Mouse (Mus musculus): ENCODE data around the gene Csf2rb.
"Not testable (repeated sequence)": the region's sequence is repeated elsewhere in the genome, so short reads cannot be mapped to it uniquely, and the experiment has no call there.

The Csf2rb gene

GRCm38 (mm10) chr15:78325671-78326339, at the start of gene Csf2rb:
Gene Csf2rb (plus strand): TSS chr15:78325752.
- DNase-seq (ENCODE audit: extremely low read depth, low read depth, low spot score) = no peak

- no peak for DNase-seq (ENCODE audit: extremely low read depth, low read depth, low spot score)
Observed at GRCm38 (mm10) chr15:78278308-78278707, 47.2 kb upstream of the Csf2rb start.

- no peak for DNase-seq (ENCODE audit: extremely low read depth, low read depth, low spot score)
Observed at GRCm38 (mm10) chr15:78287941-78288340, 37.6 kb upstream of the Csf2rb start.

- not testable (repeated sequence) for DNase-seq (ENCODE audit: extremely low read depth, low read depth, low spot score)
Observed at GRCm38 (mm10) chr15:78289775-78290174, 35.8 kb upstream of the Csf2rb start.

- not testable (repeated sequence) for DNase-seq (ENCODE audit: extremely low read depth, low read depth, low spot score)
Observed at GRCm38 (mm10) chr15:78293228-78293627, 32.3 kb upstream of the Csf2rb start.

GRCm38 (mm10) chr15:78293716-78294115, 31.8 kb upstream of the Csf2rb start:
- no peak for DNase-seq (ENCODE audit: extremely low read depth, low read depth, low spot score)

GRCm38 (mm10) chr15:78298558-78298957, 27.0 kb upstream of the Csf2rb start:
- DNase-seq (ENCODE audit: extremely low read depth, low read depth, low spot score) = no peak

- DNase-seq (ENCODE audit: extremely low read depth, low read depth, low spot score) = no peak
Observed at GRCm38 (mm10) chr15:78299641-78300040, 25.9 kb upstream of the Csf2rb start.

GRCm38 (mm10) chr15:78300773-78301172, 24.8 kb upstream of the Csf2rb start:
- peak; percentile 2 for DNase-seq (ENCODE audit: extremely low read depth, low read depth, low spot score)

- no peak for DNase-seq (ENCODE audit: extremely low read depth, low read depth, low spot score)
Observed at GRCm38 (mm10) chr15:78302718-78303117, 22.8 kb upstream of the Csf2rb start.

- no peak for DNase-seq (ENCODE audit: extremely low read depth, low read depth, low spot score)
Observed at GRCm38 (mm10) chr15:78303665-78304233, 21.8 kb upstream of the Csf2rb start.

GRCm38 (mm10) chr15:78305341-78305933, 20.1 kb upstream of the Csf2rb start, which contains the start of gene Csf2rb2:
Gene Csf2rb2 (minus strand): TSS chr15:78305721.
- no peak for DNase-seq (ENCODE audit: extremely low read depth, low read depth, low spot score)

- DNase-seq (ENCODE audit: extremely low read depth, low read depth, low spot score) = no peak
Observed at GRCm38 (mm10) chr15:78309865-78310264, 15.7 kb upstream of the Csf2rb start.

- no peak for DNase-seq (ENCODE audit: extremely low read depth, low read depth, low spot score)
Observed at GRCm38 (mm10) chr15:78310971-78311370, 14.6 kb upstream of the Csf2rb start.

GRCm38 (mm10) chr15:78312421-78313233, 12.9 kb upstream of the Csf2rb start:
- DNase-seq (ENCODE audit: extremely low read depth, low read depth, low spot score) = not testable (repeated sequence)

GRCm38 (mm10) chr15:78313659-78314058, 11.9 kb upstream of the Csf2rb start:
- not testable (repeated sequence) for DNase-seq (ENCODE audit: extremely low read depth, low read depth, low spot score)

- not testable (repeated sequence) for DNase-seq (ENCODE audit: extremely low read depth, low read depth, low spot score)
Observed at GRCm38 (mm10) chr15:78318338-78319171, 7.0 kb upstream of the Csf2rb start.

GRCm38 (mm10) chr15:78320825-78321496, 4.6 kb upstream of the Csf2rb start:
- no peak for DNase-seq (ENCODE audit: extremely low read depth, low read depth, low spot score)

GRCm38 (mm10) chr15:78323366-78323765, 2.2 kb upstream of the Csf2rb start:
- no peak for DNase-seq (ENCODE audit: extremely low read depth, low read depth, low spot score)

GRCm38 (mm10) chr15:78324294-78324693, 1.3 kb upstream of the Csf2rb start:
- DNase-seq (ENCODE audit: extremely low read depth, low read depth, low spot score) = no peak
